Mouse (Mus musculus) C2C12 (cell line): ENCODE data around the gene Stk38. TPM values are rescaled to one million over a fixed set of nuclear protein-coding genes. Genes with fewer than 3 reads are reported as not detected.
A peak's percentile ranks its signal among the peaks of the same experiment; 100 is the strongest.
"Not testable (repeated sequence)": the region's sequence is repeated elsewhere in the genome, so short reads cannot be mapped to it uniquely, and the experiment has no call there.

Experiments used
- H3K27me3 ChIP-seq: one replicate; pipeline ENCODE4 v1.6.1; 2011; ENCODE audit not compliant: control insufficient read depth, insufficient read depth, insufficient read length
- H3K36me3 ChIP-seq: one replicate; pipeline ENCODE4 v1.6.1; 2011; ENCODE audit not compliant: control insufficient read depth, insufficient read depth
- H3K4me3 ChIP-seq: one replicate; pipeline ENCODE4 v1.5.1; 2011; ENCODE audit warnings: mild to moderate bottlenecking, control low read depth; ENCODE audit not compliant: poor library complexity, insufficient read depth, severe bottlenecking
- H3K79me2 ChIP-seq: one replicate; pipeline ENCODE4 v1.6.1; 2011; ENCODE audit not compliant: control insufficient read depth, insufficient read depth
- H3K79me3 ChIP-seq: one replicate; pipeline ENCODE4 v1.6.1; 2011; ENCODE audit warnings: low read depth, control low read depth
- H3ac ChIP-seq: one replicate; pipeline ENCODE3; 2011; ENCODE audit warnings: low read depth; ENCODE audit not compliant: control insufficient read depth, insufficient read length
- CEBPB ChIP-seq: IDR thresholded peaks from one replicate; pipeline ENCODE4 v1.6.1; 2011; ENCODE audit warnings: low read depth, mild to moderate bottlenecking, control low read depth, moderate library complexity
- CTCF ChIP-seq: IDR thresholded peaks from one replicate; pipeline ENCODE4 v1.5.1; 2011; ENCODE audit not compliant: control insufficient read depth, insufficient read depth, insufficient read length
- FOSL1 ChIP-seq: IDR thresholded peaks from one replicate; pipeline ENCODE4 v1.8.0; 2011; ENCODE audit warnings: mild to moderate bottlenecking, low read length; ENCODE audit not compliant: poor library complexity, insufficient read depth, severe bottlenecking
- MAX ChIP-seq: IDR thresholded peaks from one replicate; pipeline ENCODE4 v1.6.1; 2011; ENCODE audit warnings: mild to moderate bottlenecking, control low read depth
- MYOD1 ChIP-seq: IDR thresholded peaks from one replicate; pipeline ENCODE4 v1.6.1; 2011; ENCODE audit warnings: low read depth; ENCODE audit not compliant: control insufficient read depth, insufficient read length
- MYOG ChIP-seq: IDR thresholded peaks from one replicate; pipeline ENCODE4 v1.6.1; 2011; ENCODE audit not compliant: control insufficient read depth, insufficient read length; ENCODE audit errors: extremely low read depth
- USF1 ChIP-seq: IDR thresholded peaks from one replicate; pipeline ENCODE4 v1.6.1; 2011; ENCODE audit warnings: low read depth, mild to moderate bottlenecking, control low read depth, moderate library complexity
- polyA plus RNA-seq: library from polyadenylated mRNA; unstranded; fragments of >200 nt; fragmentation: generic; extraction: Trizol; gene quantifications from one replicate; pipeline ENCODE4 v1.2.1, GENCODE M21; 2012; ENCODE audit warnings: missing spikeins

The Stk38 gene
- polyA plus RNA-seq, 1 experiment, result 19.2 TPM

DNA sequence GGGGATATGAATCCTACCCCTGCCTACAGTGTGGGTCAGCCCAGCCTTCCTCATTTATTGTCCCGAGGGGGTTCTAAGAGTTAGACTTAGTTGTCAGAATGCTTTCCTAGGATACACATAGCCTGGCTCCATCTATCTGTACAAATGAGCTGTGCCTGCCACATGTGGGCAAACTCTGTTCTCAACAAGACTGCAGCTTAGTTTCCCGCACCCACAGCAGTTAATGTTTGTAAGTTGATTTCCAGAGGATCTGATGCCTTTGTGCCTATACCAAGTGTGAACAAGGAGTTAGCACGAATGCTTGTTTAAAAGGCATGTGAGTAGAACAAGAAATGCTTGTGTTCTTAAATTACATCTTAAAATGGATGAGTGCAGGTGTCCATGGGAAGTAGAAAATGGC lies 35.8 kb upstream of the Stk38 start:
- H3ac ChIP-seq, result no peak overlapping the region
- TF ChIP-seq MAX, result no peak
- TF ChIP-seq CEBPB, result no peak
- no peak for TF ChIP-seq MYOG
- TF ChIP-seq USF1, result no peak
- no peak for TF ChIP-seq FOSL1
- TF ChIP-seq MYOD1, result no peak
- TF ChIP-seq CTCF, result no peak
- no peaks in the 10 kb centered on the region for H3K27me3 ChIP-seq
- peaks cover 87% of the 10 kb centered on the region for H3K36me3 ChIP-seq
- peaks cover 59% of the 10 kb centered on the region for H3K79me2 ChIP-seq
- no peak overlapping the region for H3K4me3 ChIP-seq
- peaks cover 31% of the 10 kb centered on the region for H3K79me3 ChIP-seq

DNA sequence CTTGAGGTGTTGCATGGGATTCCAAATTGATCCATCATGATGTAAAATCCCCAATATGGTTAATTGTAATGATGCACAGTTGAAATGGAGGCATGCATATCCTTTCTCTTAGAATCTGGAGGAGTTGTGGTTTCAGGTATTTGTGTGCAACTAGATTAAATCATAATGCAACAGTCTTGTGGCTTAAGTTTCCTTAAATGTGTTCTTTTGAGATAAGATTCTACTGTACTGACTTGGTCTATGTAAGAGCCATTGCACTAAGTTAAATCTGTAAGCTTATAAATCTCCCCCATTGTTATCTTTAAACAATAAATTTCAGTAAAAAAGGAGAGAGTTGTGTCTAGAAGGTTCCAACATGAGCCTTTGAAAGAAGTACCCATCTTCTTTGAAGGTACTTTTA lies 34.8 kb upstream of the Stk38 start:
- H3ac ChIP-seq, result no peak overlapping the region
- peaks cover 95% of the 10 kb centered on the region for H3K36me3 ChIP-seq
- peaks cover 69% of the 10 kb centered on the region for H3K79me2 ChIP-seq
- no peak for TF ChIP-seq MAX
- no peak for TF ChIP-seq USF1
- no peak for TF ChIP-seq FOSL1
- TF ChIP-seq CEBPB, result no peak
- no peak for TF ChIP-seq MYOD1
- TF ChIP-seq MYOG, result no peak
- TF ChIP-seq CTCF, result no peak
- peaks cover 40% of the 10 kb centered on the region for H3K79me3 ChIP-seq
- H3K27me3 ChIP-seq, result no peaks in the 10 kb centered on the region
- no peak overlapping the region for H3K4me3 ChIP-seq

DNA sequence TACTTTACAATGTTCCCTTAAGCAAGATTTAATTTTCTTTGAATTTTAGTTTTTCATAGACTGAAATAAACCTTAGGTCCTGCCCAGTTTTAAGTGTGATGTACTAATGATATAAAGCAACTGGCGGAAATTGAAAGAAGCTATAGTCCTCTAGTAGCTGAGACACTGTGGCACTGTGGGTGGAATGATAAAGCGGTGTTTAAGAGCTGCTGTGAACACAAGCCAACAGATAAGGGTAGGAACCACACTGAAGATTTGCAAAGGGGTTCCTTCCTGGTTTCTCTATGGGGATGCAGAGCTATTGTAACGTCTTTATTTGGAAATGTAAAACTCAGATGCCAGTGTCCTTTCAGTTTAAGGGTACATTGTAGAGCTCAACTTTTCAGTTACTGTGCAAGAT lies 33.8 kb upstream of the Stk38 start:
- Histone ChIP-seq H3K79me2 (peaks cover 78% of the 10 kb centered on the region), H3K36me3 (peaks cover 95% of the 10 kb centered on the region), H3K79me3 (peaks cover 49% of the 10 kb centered on the region)
- H3K27me3 ChIP-seq, H3ac ChIP-seq, H3K4me3 ChIP-seq: not testable (repeated sequence)

DNA sequence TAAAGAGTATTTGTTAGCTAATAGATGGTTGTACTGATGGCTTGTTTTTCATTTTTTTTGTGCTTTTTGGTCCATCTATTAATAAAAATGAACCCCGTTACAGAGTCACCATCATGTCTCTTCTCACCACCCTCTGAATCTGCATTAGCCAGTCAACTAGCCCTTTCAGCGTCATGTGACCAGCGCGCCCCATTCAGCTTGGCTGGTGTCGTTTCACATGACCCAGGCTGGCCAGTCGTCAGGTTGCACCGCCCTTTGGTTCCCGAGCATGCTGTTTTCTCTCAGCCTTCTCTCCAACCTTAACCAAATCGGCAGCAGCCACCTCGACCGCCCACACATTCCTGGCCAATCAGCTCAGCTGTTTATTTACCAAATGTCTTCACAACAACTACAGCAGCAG lies 31.6 kb upstream of the Stk38 start:
- Histone ChIP-seq H3K36me3 (peaks cover 97% of the 10 kb centered on the region), H3K27me3 (no peaks in the 10 kb centered on the region), H3K79me3 (peaks cover 71% of the 10 kb centered on the region), H3K79me2 (peaks cover 98% of the 10 kb centered on the region), H3ac (no peak overlapping the region), H3K4me3 (no peak overlapping the region)
- TF ChIP-seq MYOD1 (no peak), MAX (no peak), USF1 (peak; percentile 84), FOSL1 (no peak), CTCF (no peak), CEBPB (no peak), MYOG (no peak)

DNA sequence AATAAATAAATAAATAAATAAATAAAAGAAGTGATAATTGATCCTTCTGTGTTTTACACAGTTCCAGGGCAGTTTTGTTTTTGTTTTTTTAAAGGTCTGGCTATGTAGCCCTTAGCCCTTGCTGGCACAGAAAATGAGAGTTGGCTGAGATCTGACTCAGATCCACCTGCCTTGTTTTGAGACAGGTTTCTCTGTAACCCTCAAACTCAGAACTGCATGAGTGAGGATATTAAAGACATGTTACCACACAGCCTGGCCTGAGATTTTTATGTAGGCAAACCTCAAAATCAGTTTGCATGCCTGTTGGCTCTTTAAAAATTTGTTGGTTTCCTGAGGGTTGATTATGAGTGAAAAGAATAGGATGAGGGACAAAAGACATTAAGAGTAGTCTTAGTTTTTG lies 27.7 kb upstream of the Stk38 start:
- Histone ChIP-seq H3K79me2 (peaks cover 92% of the 10 kb centered on the region), H3K36me3 (peaks cover 74% of the 10 kb centered on the region), H3K4me3 (peak overlapping the region; percentile 89), H3K79me3 (peaks cover 77% of the 10 kb centered on the region), H3K27me3 (no peaks in the 10 kb centered on the region), H3ac (peak overlapping the region; percentile 12)
- TF ChIP-seq USF1 (no peak), MYOD1 (no peak), CEBPB (no peak), FOSL1 (no peak), MAX (no peak)

DNA sequence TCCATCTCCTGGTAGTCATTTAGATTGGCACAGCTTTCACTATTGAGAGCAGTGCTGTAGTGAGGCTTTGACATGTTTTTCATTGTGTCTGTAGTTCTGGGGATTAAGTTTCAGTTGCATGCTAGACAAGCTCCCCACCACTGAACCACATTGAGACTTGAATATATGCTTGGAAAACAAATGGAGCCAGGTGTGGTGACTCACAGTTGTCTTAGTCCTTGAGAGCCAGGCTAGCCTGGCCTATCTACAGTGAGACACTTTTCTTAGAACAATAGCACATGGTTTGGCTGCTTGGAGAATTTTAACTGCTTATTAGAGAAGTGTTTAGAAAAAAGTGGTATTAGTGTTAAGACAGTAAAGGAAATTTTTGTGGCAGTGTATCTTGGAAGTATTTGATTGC lies 26.5 kb upstream of the Stk38 start:
- TF ChIP-seq MAX, result peak; percentile 49
- TF ChIP-seq MYOD1, result peak; percentile 63
- no peak for TF ChIP-seq MYOG
- peaks cover 80% of the 10 kb centered on the region for H3K79me2 ChIP-seq
- H3K36me3 ChIP-seq, result peaks cover 62% of the 10 kb centered on the region
- no peaks in the 10 kb centered on the region for H3K27me3 ChIP-seq
- no peak overlapping the region for H3ac ChIP-seq
- peak overlapping the region; percentile 89 for H3K4me3 ChIP-seq
- peaks cover 65% of the 10 kb centered on the region for H3K79me3 ChIP-seq

DNA sequence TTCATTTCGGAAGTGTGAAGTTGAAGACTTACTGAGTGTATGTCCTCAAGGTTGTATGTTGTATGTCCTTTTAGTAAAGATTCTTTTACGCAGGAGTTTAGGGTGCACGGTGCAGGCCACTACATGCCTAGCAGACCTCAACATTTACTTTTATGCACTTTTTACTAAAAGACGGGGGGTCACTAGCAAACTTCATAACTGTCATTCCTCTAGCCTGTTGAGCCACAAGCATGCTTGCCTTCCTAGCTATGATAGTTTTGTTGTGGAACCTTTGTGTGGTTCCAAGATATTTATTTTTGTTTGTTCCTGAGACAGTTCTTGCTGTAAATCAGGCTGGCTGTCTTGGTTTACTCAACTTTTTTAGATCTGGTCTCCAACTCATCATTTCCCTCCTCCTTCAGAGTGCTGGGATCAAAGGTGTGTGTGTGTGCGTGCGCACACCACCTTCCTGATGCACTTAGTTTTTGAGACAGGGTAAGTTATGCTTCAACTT lies 25.8 kb upstream of the Stk38 start:
- TF ChIP-seq FOSL1 (no peak), MAX (no peak), CEBPB (no peak), CTCF (no peak), USF1 (no peak), MYOD1 (no peak), MYOG (no peak)
- H3K36me3 ChIP-seq, result peaks cover 56% of the 10 kb centered on the region

More for the DNA sequence above, 25.8 kb upstream of the Stk38 start:
- H3K27me3 ChIP-seq, result no peaks in the 10 kb centered on the region
- peak overlapping the region; percentile 84 for H3ac ChIP-seq
- peaks cover 59% of the 10 kb centered on the region for H3K79me3 ChIP-seq
- peak overlapping the region; percentile 89 for H3K4me3 ChIP-seq
- peaks cover 73% of the 10 kb centered on the region for H3K79me2 ChIP-seq
